Mouse (Mus musculus) mature B cell (primary cell): ENCODE data around the gene Calhm3.
"Not testable (repeated sequence)": the region's sequence is repeated elsewhere in the genome, so short reads cannot be mapped to it uniquely, and the experiment has no call there.

ENCODE experiments used
- in situ Hi-C: fragments of 300-500 bp; cut with MboI; formaldehyde crosslinking; loops from 2 replicates; pipeline ENCODE4 v1.14.3; 2019

The Calhm3 gene

DNA sequence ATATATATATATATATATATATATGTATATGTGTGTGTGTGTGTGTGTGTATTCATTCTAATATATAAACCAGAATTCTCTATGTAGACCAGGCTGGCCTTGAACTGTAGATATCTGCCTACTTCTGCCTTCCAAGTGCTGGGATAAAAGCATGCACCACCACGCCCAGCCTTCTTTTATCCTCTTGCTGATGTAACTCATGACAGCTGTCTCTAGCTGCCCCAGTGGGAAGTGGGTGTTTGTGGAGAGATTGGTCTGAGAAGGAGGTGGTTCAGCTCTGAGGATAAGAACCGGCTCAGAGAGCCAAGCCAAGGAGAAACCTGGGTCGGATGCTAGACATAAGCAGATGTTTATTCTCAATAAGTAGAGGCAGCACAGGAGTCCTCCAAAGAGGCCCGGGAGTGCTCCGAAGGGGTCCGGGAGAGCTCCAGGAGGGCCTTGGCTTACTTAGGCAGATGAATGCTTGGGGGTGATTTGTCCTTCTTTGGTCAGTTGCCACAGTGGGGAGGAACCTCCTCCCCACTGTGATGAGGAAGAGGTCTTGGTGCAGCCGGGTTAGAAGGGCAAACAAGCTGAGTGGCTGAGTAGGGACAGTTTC lies 10.2 kb upstream of the Calhm3 start:
- in situ Hi-C loops = loop anchor here (5.0 kb wide), 1 partner anchor 45 kb away; no protein-coding TSS in a partner anchor

DNA sequence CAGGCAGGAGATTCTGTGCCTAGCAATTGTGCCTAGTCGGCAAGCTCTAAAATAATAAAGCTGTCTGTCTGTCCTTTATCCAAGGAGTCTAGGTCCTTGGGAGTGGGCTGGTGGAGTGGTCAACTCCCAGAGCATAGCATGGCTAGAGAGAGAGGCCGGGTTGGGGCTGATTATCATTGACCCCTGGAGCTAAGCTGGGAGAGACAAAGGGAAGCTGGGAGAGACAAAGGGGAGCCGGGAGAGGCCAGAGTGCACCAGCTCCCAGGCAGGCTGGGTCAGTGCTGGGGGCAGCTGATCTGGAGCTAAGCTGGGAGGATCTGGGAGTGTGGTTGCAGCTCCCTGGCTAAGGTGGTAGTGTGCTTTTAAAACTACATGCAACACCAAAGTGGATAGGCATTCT lies 9.2 kb upstream of the Calhm3 start:
- in situ Hi-C loops = loop anchor here (5.0 kb wide), 1 partner anchor 44 kb away; no protein-coding TSS in a partner anchor

DNA sequence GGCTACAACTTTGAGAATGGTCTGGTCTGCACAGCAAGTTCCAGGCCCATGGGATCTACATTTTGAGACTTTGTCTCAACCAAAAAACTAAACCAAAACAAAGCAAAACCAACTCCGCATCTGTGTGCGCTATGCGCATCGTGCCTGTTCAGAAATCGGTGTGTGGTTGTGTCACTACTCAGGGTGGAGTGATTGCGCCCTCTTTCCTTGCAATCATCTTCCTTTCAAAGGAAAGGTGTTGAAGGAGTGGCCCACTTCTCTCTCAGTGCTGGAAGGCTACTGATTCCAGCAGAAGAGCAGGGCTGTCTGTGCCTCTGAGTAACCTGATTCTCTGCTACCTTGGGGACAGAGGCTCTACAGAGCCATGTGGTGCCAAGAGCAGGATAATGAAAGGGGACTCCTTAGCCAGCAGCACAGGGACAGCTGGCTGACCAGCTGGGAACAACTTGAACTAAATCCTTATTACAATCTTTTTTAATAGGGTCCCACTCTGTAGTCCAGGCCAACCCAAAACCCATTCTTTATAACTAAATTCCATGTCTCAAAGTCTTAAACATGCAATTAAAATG lies 5.7 kb upstream of the Calhm3 start:
- in situ Hi-C loops = no loop called here

DNA sequence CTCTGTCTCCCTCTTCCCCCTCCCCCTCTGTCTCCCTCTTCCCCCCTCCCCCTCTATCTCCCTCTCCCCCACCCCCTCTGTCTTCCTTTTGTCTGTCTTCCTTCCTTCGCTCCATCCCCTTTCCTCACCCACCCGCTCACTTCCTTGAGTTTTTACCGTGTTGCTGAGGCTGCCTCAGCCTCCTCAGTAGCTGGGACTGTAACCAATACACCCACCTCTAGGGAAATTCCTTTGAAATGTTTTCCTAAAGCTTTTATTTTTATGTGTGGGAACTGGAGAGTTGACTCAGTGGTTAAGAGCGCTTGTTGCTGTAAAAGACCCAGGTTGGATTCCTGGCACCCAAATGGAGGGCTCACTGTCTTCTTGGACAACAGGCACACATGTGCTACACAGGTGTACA lies 4.1 kb upstream of the Calhm3 start:
- in situ Hi-C loops = no loop called here

DNA sequence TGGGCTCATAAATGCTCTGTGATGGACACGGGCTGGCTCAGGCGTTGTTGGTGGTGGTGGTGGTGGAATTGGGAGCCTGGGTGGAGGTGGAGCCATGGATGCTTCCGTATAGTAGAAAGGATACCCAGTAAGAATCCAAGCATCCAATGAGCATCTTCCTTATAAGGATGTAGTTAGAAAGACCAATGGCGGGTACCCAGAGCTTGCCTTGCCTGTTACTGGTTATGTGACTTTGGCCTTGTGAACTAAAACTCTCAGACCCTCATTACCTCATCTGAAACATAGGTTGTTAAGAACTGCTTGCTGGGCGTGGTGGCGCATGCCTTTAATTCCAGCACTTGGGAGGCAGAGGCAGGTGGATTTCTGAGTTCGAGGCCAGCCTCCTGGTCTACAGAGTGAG lies 3.8 kb downstream of the Calhm3 start:
- in situ Hi-C loops = no loop called here

DNA sequence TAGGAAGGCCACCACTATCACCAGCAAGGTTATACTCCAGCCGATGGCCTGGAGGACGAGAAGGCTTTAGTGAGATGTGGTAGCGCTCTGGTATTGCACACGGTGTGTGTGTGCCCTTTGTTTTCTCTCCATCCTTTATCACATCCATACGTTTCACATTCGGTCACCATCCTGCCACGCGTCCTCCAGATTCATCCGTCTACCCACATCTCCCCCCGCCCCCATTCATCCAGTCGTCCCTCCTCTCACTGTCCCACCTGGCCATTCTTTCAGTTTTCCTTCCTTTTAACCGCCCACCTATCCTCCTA lies 5.5 kb downstream of the Calhm3 start:
- in situ Hi-C loops = no loop called here

DNA sequence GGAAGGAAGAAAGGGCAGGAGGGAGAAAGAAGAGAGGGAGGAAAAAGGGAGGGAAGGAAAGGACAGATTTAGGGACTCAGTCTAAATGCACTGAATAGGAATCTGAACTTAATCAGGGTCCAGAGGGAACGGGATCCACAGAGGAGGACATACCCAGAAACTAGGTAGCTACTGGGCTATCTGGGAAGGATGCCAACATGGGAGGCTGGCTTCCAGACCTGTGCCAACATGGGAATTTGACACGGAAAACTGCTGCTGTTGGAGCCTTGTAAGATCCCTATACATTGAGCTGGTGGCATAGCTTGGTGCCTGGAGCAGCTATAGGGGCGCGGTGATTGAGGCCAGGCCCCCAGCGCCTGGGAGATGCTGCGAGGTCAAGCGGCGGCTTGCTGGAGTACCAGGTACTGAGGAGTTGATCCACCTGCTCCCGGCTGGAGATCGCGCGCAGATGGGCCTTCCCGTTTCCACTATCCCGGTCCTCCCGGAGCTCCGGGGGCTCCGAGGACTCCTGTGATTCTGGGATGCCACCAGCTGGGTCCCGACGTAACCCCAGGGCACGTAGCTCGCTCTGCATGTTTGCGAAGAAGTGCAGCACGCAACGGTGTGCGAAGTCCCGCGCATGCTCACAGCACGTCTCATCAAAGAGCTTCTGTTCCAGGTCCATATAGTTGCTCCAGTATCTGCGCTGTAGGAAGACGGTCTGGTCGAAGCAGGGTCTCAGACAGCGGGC lies 6.1 kb downstream of the Calhm3 start:
- in situ Hi-C loops = no loop called here

DNA sequence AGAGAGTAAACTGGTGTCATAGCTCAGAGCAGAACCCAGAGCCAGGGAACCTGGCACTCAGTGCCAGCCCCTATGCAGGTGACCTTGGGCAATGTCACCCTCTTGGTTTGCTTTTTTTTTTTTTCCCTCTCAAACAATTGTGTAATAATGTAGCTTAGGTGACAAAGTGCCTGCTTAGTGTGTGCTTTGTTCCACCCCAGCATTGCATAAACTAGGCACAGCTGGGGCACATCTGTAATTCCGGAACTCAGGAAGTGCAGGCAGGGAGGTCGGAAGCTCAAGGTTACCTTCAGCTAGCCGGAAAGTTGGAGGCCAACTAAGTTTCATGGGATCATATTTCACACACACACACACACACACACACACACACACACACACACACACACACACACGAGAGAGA lies 7.7 kb downstream of the Calhm3 start:
- in situ Hi-C loops = no loop called here

DNA sequence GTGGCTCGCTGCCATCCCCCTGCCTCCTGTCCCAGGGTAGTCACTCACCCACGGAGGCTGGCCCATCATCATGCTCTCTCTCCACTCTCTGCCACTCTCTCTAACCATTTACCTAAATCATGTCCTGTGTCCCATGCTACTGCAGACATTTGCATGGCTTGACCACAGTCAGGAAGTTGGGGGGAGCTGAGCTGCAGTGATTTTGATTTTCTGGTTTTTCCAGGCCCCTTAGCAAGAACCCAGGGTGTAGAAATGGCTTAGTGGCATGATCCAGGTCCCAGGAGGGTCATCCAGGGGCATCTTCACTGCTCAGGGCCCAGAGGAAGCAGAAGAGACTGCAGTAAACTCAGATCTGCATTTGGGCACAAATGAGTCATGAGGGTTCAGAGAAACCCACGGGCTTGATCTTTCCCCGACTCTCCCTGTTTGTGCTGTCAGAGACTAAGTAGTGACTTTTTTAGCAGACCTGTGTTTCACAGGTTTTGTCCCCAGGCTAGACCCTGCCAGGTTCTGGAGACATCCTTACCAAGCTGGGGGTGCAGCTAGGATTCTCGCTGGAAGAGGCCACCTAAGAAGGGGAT lies 9.2 kb downstream of the Calhm3 start:
- in situ Hi-C loops = no loop called here

DNA sequence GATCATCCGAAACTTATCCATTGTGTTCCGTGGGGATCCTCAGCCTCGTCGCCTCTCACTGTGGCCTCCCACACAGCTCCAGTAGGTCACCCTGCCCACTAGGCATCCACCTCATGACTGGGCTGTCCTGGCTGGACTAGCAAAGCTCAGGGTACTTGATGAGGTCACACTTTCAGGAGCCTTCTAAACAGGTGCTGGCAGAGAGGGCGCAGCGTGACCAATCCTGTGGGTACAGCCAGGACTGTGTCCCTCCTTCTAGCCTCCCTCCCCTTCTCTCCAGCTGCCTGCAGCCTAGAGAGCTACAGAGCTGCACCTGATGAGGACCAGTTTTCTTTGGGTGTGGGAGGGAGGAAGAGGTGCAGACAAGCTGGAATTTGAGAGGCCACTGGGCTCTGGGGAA lies 13.4 kb downstream of the Calhm3 start, which contains the start of gene Calhm1:
Gene Calhm1, minus strand, starts transcription at position 101 of the 400 bp plus-strand sequence.
- in situ Hi-C loops = no loop called here

DNA sequence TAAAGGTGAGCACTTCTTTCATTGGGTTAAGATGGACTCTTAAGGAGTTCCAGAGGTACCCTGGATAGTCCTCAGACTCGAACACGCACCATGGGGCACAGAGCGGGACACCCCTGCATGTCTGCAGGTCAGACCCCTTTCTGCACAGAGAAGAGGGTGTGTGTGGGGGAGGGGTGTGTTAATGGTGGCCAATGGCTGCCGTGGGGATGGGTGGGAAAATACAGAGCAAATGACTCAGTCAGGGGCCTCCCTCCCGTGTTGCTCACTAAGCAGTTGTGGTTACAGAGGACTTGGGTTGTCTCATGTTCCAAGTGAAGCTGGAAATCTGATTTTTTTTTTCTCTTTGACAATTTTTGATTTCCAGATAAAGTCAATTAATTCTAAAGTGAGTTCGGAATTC lies 15.1 kb downstream of the Calhm3 start:
- in situ Hi-C loops = no loop called here

DNA sequence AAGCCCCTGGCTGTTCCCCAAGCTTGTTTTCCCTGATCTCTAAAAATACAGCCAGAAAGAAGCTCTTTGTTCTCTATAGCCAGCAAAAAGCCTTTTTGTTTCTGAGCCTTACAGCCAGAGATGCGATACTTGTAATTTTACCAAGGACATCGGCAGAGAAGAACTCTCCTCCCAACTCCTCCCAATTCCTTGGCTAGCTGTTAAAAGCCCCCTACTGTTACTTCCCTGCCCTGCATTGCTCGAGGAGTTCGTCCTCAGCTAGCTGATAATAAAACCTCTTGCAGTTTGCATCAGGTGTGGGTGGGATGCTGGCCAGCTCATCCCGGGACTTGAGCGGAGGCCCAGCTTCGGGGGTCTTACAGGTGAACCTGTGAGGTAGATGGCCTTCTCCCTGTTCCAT lies 18.0 kb downstream of the Calhm3 start:
- in situ Hi-C loops = not testable (repeated sequence)

DNA sequence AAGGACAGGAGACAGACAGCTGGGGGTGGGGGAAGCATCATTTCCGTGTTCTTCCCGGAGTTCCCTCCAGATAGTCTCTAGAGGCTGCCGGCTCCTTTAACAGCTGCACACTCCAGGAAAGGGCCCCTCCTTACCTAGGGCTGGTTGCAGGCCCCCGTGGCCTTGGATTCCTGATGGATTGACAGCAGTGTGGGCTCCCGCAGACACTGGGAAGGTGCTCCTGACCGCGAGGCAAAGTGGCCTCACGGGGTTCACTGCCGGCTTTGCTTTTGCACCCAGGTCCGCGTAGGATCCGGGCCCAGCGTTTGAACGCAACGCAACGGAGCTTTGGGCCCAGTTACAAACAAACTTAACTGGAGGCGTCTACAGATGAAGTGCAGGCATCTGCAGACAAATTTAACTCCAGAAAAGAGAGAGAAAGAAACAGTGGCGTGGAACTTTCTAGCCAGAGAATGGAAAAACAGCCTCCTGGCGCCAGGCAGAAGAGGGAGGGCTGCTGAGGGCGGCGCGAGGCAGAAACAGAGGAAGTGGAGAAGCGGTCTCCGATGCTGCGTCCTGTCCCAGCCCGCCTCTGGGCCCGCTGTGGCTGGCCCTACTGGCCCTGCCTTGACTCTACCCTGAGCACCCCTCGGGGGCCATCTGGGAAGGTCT lies 19.7 kb downstream of the Calhm3 start, which contains the start of gene Calhm2:
Gene Calhm2, minus strand, starts transcription at position 524 of the 651 bp plus-strand sequence.
- in situ Hi-C loops = no loop called here

DNA sequence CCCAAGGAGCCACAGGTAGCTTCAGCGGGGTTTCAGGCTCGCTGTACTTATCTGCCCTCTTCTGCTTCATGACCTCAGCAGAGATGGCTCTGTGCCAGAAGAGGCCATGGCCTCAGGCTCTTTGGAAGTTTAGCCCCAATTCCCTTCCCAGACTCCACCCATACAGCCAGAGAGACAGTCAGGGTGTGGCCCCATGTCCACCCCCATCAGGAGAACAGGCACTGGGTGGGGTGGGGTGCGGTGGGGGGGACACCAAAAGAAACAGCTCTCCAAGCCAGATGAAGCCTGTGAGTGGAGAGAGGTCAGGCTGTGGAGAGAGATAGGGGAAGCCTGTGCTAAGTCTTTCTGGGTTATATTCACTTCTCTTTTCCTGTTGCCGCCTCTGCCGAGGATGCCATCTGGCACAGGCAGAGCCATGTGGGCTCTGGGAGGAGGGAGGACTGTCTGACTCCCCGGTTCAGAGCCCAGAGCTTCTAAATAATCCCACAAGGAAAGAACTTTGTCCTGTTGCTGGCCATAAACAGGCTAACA lies 20.4 kb downstream of the Calhm3 start:
- in situ Hi-C loops = no loop called here

DNA sequence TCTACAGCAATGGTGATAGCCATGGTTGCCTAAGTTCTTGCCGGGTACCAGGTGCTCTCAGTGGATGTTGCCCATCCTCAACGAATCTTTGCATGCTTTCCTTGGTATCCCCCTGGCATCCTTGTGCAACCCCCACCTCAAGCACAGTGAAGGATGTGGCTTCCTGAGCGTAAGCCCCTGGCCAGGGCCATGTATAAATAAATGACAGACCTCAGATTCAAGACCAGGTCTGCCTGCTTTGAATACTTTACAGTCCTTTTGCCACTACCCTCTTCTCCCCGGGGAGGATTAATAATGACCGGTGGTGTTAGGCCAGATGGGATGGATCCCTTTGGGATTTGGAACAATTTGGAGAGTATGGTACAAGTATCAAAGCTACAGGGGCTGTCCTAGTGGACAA lies 21.4 kb downstream of the Calhm3 start:
- in situ Hi-C loops = no loop called here

DNA sequence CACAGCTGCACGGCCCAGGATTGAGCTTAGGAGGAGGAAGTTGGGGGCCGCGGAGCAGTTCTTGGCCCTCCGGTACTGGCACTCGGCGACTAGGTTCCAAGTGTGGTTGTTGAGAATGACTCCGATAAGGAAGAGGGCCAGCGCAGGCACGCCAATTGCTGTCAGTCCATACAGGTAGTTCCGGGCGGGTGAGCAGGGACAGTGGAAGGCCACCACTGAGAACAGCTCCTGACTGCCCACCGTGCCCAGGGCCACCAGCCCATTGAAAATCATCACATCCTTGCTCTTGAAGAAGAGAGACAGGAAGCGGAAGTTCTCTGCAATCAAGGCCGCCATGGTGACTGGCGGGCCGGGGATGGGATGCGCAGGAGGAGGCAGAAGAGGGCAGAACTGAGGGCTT lies 22.0 kb downstream of the Calhm3 start:
- in situ Hi-C loops = no loop called here

DNA sequence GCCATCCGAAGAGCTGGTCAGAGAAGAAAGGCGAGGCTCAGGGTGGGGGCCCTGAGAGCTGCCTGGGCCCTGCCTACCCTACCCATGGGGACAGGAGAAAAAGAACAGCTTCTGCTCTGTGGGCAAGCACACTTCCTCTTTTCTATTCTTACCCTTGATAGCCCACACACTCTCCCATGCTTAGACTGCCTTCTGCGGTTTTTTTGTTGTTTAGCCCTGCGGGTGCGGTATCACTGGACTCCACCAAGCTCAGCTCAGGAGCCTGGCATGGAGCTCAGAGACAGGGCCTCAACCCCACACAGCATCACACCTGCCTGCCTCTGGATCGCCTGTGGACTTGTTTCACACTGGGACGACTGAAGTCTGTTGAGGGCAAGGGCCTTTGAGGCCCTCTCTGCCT lies 24.4 kb downstream of the Calhm3 start:
- in situ Hi-C loops = no loop called here

DNA sequence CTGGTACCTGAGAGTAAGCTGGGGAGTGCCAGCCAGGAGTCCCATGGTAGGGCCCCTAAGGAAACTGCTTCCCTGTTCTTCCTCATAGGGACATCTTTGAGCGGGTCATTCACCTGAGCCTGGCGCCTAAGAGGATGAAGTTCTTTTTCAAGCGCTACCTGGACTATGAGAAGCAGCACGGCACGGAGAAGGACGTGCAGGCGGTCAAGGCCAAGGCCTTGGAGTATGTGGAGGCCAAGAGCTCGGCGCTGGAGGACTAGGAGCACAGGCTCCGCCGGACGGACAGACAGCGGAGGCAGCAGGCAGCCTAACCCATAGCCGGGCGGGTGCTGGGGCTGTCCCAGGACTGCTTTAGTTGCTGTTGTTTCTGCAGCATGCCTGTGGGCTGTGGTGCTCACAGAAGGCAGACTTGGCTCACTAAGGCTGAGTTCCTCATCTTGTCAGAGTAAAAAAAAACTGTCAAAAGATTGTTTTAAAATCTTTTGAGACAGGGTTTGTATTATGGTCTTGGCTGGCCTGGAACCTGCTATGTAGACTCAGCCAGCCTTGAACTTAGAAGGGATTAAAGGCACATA lies 26.9 kb downstream of the Calhm3 start:
- in situ Hi-C loops = no loop called here

DNA sequence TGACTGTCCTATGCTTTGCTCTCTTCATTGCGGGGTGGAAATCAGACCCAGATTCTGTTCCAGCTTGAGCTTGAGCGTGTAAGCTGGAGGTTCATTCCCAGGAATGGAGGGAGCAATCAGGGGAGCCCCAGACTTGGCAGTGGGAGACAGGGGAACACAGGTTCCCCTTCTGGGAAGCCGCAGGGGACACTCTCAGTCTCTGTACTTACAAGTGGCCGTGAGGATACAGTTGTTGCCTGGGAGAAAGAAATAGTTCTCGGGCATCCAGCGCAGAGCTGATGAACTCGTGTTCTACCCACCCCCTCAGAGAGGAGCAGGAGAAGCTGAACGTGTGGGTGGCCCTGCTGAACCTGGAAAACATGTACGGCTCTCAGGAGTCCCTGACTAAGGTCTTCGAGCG lies 28.7 kb downstream of the Calhm3 start:
- in situ Hi-C loops = no loop called here

DNA sequence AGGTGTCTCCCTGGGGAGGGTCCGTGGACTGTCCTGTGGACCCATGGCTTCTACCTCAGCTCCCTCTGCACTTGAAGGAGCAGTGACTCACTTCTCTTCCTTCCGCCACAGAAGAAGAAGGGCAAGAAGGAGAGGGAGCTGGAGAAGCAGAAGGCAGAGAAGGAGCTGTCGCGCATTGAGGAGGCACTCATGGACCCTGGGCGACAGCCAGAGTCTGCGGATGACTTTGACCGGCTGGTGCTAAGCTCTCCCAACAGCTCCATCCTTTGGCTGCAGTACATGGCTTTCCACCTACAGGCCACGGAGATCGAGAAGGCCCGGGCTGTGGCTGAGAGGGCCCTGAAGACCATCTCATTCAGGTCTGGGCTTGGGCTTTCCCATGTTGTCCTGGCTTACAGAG lies 29.4 kb downstream of the Calhm3 start:
- in situ Hi-C loops = no loop called here

DNA sequence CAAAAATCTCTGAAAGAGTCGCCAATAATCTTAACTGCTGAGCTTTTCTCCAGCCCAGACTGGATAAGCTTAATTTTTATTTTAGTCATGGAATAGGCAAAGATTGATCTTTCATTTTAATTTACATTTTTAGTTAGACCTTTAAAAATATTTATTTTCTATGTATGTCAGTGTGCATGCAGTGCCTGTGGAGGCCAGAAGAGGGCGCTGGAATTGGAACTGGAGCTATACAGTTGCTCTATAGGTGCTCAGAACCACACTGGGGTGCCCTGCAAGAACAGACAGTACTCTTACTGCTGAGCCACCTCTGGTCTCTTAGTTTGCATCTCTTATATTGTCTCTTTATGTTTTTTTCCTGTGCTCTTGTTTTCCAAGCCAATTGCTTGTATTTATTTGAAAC lies 34.8 kb downstream of the Calhm3 start:
- in situ Hi-C loops = loop anchor here (5.0 kb wide), 1 partner anchor 44 kb away; no protein-coding TSS in a partner anchor

DNA sequence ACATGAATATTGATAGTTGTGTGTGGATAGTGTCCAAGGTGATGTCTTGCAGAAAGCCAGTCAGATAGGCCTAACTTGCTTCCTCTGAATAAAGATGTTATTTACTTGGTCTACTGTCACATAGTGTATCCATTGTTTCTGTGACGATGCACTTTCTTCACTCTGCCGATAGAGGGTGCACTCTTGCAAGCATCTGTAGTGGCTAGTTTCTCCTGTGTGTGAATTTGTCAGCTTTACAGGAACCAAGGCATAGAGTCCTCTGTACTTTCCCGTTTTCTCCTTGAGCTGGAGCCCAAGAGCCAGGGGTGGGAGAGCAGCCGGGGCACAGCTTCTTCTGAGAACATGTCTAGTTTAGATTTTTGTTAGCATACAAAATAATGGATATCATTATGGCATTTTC lies 36.5 kb downstream of the Calhm3 start:
- in situ Hi-C loops = loop anchor here (5.0 kb wide), 1 partner anchor 46 kb away; no protein-coding TSS in a partner anchor
